Mouse (Mus musculus): ENCODE measurements at regions not wholly inside any gene's neighbourhood (a gene's known extent, or its start where the extent isn't known, plus 50 kb on each side); places are given as distances from the start of the nearest gene placed in this dataset.

GRCm38 (mm10) chr9:83273361-83273975 lies 127.0 kb upstream of the Hmgn3 start:
- Histone ChIP-seq H3K9me3 (no peaks in the 10 kb centered on the region), H3K27me3 (replicated peaks) (no peaks in the 10 kb centered on the region), H3K36me3 (no peaks in the 10 kb centered on the region), H3K9ac (no peak overlapping the region), H3K4me2 (no peak overlapping the region), H3K4me3 (no peak overlapping the region), H3K27ac (replicated peaks) (no peak overlapping the region), H3K4me1 (peaks cover 14% of the 10 kb centered on the region)
- no peak for ATAC-seq (ENCODE audit: extremely low read depth, insufficient number of reproducible peaks, low FRiP score, low TSS enrichment)
- 82% methylated on average over 9 of the region's 9 CpGs for WGBS

- Histone ChIP-seq H3K4me3 (no peak overlapping the region), H3K4me2 (no peak overlapping the region), H3K9me3 (no peaks in the 10 kb centered on the region), H3K9ac (no peak overlapping the region), H3K4me1 (no peaks in the 10 kb centered on the region), H3K36me3 (no peaks in the 10 kb centered on the region), H3K27me3 (replicated peaks) (no peaks in the 10 kb centered on the region), H3K27ac (replicated peaks) (no peak overlapping the region)
- WGBS = 64% methylated on average over 6 of the region's 6 CpGs
- ATAC-seq (ENCODE audit: extremely low read depth, insufficient number of reproducible peaks, low FRiP score, low TSS enrichment) = no peak
These were observed 119.3 kb upstream of the Hmgn3 start for GRCm38 (mm10) chr9:83265736-83266135.

GRCm38 (mm10) chr9:83259511-83259910 lies 113.0 kb upstream of the Hmgn3 start:
- no peaks in the 10 kb centered on the region for H3K9me3 ChIP-seq
- H3K27me3 ChIP-seq (replicated peaks) = no peaks in the 10 kb centered on the region
- peaks cover 12% of the 10 kb centered on the region for H3K4me1 ChIP-seq
- H3K9ac ChIP-seq = no peak overlapping the region
- no peak overlapping the region for H3K4me2 ChIP-seq
- no peaks in the 10 kb centered on the region for H3K36me3 ChIP-seq
- no peak overlapping the region for H3K4me3 ChIP-seq
- no peak overlapping the region for H3K27ac ChIP-seq (replicated peaks)
- 69% methylated on average over 5 of the region's 5 CpGs for WGBS
- no peak for ATAC-seq (ENCODE audit: extremely low read depth, insufficient number of reproducible peaks, low FRiP score, low TSS enrichment)

GRCm38 (mm10) chr9:83258986-83259385 lies 112.5 kb upstream of the Hmgn3 start:
- WGBS = 69% methylated on average over 3 of the region's 3 CpGs

GRCm38 (mm10) chr9:83258476-83258875 lies 112.0 kb upstream of the Hmgn3 start:
- WGBS = 79% methylated on average over 3 of the region's 3 CpGs
- no peaks in the 10 kb centered on the region for H3K36me3 ChIP-seq
- H3K4me2 ChIP-seq = no peak overlapping the region
- H3K27ac ChIP-seq (replicated peaks) = no peak overlapping the region
- H3K9me3 ChIP-seq = no peaks in the 10 kb centered on the region
- H3K4me3 ChIP-seq = no peak overlapping the region
- H3K27me3 ChIP-seq (replicated peaks) = no peaks in the 10 kb centered on the region
- ATAC-seq (ENCODE audit: extremely low read depth, insufficient number of reproducible peaks, low FRiP score, low TSS enrichment) = no peak
- H3K9ac ChIP-seq = no peak overlapping the region
- peaks cover 12% of the 10 kb centered on the region for H3K4me1 ChIP-seq

More at GRCm38 (mm10) chr9:83258986-83259385, 112.5 kb upstream of the Hmgn3 start:
- Histone ChIP-seq H3K4me2 (no peak overlapping the region), H3K4me3 (no peak overlapping the region), H3K27me3 (replicated peaks) (no peaks in the 10 kb centered on the region), H3K27ac (replicated peaks) (no peak overlapping the region), H3K9ac (no peak overlapping the region), H3K4me1 (peaks cover 12% of the 10 kb centered on the region), H3K9me3 (no peaks in the 10 kb centered on the region), H3K36me3 (no peaks in the 10 kb centered on the region)
- ATAC-seq (ENCODE audit: extremely low read depth, insufficient number of reproducible peaks, low FRiP score, low TSS enrichment) = no peak

- Histone ChIP-seq H3K4me2 (no peak overlapping the region), H3K4me1 (peaks cover 12% of the 10 kb centered on the region), H3K27ac (replicated peaks) (no peak overlapping the region), H3K9me3 (no peaks in the 10 kb centered on the region), H3K4me3 (no peak overlapping the region), H3K36me3 (no peaks in the 10 kb centered on the region), H3K9ac (no peak overlapping the region), H3K27me3 (replicated peaks) (no peaks in the 10 kb centered on the region)
- ATAC-seq (ENCODE audit: extremely low read depth, insufficient number of reproducible peaks, low FRiP score, low TSS enrichment) = no peak
- 76% methylated on average over 6 of the region's 6 CpGs for WGBS
These were observed 107.9 kb upstream of the Hmgn3 start for GRCm38 (mm10) chr9:83254356-83254755.

GRCm38 (mm10) chr9:83253789-83254188 lies 107.3 kb upstream of the Hmgn3 start:
- 85% methylated on average over 11 of the region's 11 CpGs for WGBS
- peaks cover 12% of the 10 kb centered on the region for H3K4me1 ChIP-seq
- H3K9ac ChIP-seq = no peak overlapping the region
- H3K27me3 ChIP-seq (replicated peaks) = no peaks in the 10 kb centered on the region
- H3K27ac ChIP-seq (replicated peaks) = no peak overlapping the region
- no peak overlapping the region for H3K4me3 ChIP-seq
- H3K9me3 ChIP-seq = no peaks in the 10 kb centered on the region
- ATAC-seq (ENCODE audit: extremely low read depth, insufficient number of reproducible peaks, low FRiP score, low TSS enrichment) = no peak
- no peak overlapping the region for H3K4me2 ChIP-seq
- no peaks in the 10 kb centered on the region for H3K36me3 ChIP-seq

GRCm38 (mm10) chr9:83251793-83252192 lies 105.3 kb upstream of the Hmgn3 start:
- 72% methylated on average over 5 of the region's 5 CpGs for WGBS
- no peaks in the 10 kb centered on the region for H3K9me3 ChIP-seq
- no peaks in the 10 kb centered on the region for H3K36me3 ChIP-seq
- H3K27ac ChIP-seq (replicated peaks) = no peak overlapping the region
- H3K4me1 ChIP-seq = peaks cover 6% of the 10 kb centered on the region
- H3K4me2 ChIP-seq = no peak overlapping the region
- no peak for ATAC-seq (ENCODE audit: extremely low read depth, insufficient number of reproducible peaks, low FRiP score, low TSS enrichment)
- no peak overlapping the region for H3K4me3 ChIP-seq
- no peak overlapping the region for H3K9ac ChIP-seq
- no peaks in the 10 kb centered on the region for H3K27me3 ChIP-seq (replicated peaks)

GRCm38 (mm10) chr9:83249871-83250270 lies 103.4 kb upstream of the Hmgn3 start:
- H3K4me2 ChIP-seq = no peak overlapping the region
- 90% methylated on average over 5 of the region's 5 CpGs for WGBS
- no peaks in the 10 kb centered on the region for H3K4me1 ChIP-seq
- no peak overlapping the region for H3K9ac ChIP-seq
- H3K27me3 ChIP-seq (replicated peaks) = no peaks in the 10 kb centered on the region
- H3K27ac ChIP-seq (replicated peaks) = no peak overlapping the region
- H3K4me3 ChIP-seq = no peak overlapping the region
- no peaks in the 10 kb centered on the region for H3K9me3 ChIP-seq
- ATAC-seq (ENCODE audit: extremely low read depth, insufficient number of reproducible peaks, low FRiP score, low TSS enrichment) = no peak
- H3K36me3 ChIP-seq = no peaks in the 10 kb centered on the region

GRCm38 (mm10) chr9:83248164-83248730 lies 101.8 kb upstream of the Hmgn3 start:
- H3K4me1 ChIP-seq = no peaks in the 10 kb centered on the region
- no peaks in the 10 kb centered on the region for H3K9me3 ChIP-seq
- H3K4me3 ChIP-seq = no peak overlapping the region
- H3K36me3 ChIP-seq = no peaks in the 10 kb centered on the region
- 71% methylated on average over 2 of the region's 2 CpGs for WGBS
- no peaks in the 10 kb centered on the region for H3K27me3 ChIP-seq (replicated peaks)
- no peak overlapping the region for H3K27ac ChIP-seq (replicated peaks)
- no peak overlapping the region for H3K9ac ChIP-seq
- ATAC-seq (ENCODE audit: extremely low read depth, insufficient number of reproducible peaks, low FRiP score, low TSS enrichment) = no peak
- H3K4me2 ChIP-seq = no peak overlapping the region

GRCm38 (mm10) chr9:83247066-83247668 lies 100.7 kb upstream of the Hmgn3 start:
- no peak overlapping the region for H3K4me2 ChIP-seq
- ATAC-seq (ENCODE audit: extremely low read depth, insufficient number of reproducible peaks, low FRiP score, low TSS enrichment) = no peak
- no peak overlapping the region for H3K4me3 ChIP-seq
- H3K27me3 ChIP-seq (replicated peaks) = no peaks in the 10 kb centered on the region
- H3K9ac ChIP-seq = no peak overlapping the region
- H3K4me1 ChIP-seq = no peaks in the 10 kb centered on the region
- H3K36me3 ChIP-seq = no peaks in the 10 kb centered on the region
- no peaks in the 10 kb centered on the region for H3K9me3 ChIP-seq
- no peak overlapping the region for H3K27ac ChIP-seq (replicated peaks)
- WGBS = 63% methylated on average over 12 of the region's 12 CpGs

- Histone ChIP-seq H3K27ac (replicated peaks) (no peak overlapping the region), H3K4me3 (no peak overlapping the region), H3K27me3 (replicated peaks) (no peaks in the 10 kb centered on the region), H3K36me3 (no peaks in the 10 kb centered on the region), H3K9ac (no peak overlapping the region), H3K4me2 (no peak overlapping the region), H3K4me1 (no peaks in the 10 kb centered on the region), H3K9me3 (no peaks in the 10 kb centered on the region)
- WGBS = 76% methylated on average over 4 of the region's 4 CpGs
- no peak for ATAC-seq (ENCODE audit: extremely low read depth, insufficient number of reproducible peaks, low FRiP score, low TSS enrichment)
These were observed 94.6 kb upstream of the Hmgn3 start for GRCm38 (mm10) chr9:83241119-83241518.
